Mouse (Mus musculus): ENCODE data around the gene Chchd5.

Chchd5 gene

DNA sequence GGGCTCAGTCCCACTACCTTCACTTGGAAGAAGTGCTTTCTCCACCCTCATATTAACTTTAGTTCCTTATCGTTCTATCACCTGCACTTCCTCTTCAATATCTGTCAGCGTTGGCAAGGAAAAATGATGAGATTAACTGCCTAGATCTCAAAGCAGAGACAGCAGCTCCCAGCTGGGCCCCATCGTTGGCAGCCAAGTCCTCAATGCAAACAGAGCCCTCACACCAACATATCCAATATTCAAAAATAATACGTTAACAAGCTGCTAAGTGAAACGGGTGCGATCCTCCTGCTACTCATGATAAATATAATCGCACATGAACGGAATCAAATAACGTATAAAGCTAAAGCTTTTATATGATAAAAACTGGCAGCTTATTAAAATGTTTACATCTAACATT is 21.6 kb downstream of the Chchd5 start:
- WGBS, result 57% methylated on average over 9 of the region's 9 CpGs

DNA sequence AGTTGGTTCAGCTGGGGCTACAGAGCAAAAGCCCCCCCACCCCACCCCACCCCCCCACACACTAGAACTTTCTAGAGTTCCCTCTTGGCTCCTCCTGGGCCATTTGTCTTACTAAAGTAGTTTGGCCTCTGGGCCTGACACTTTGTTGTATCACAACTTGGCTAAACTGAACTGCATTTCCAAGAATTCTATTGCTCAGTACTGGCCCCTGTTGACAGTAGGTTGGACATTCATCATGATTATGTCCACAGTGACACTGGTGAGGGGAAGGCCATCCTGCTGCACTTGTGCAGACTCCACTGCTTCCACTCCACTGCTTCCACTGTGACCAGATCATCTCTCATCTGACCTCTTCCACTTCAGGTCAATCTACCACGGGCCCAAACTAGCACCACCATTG is 23.3 kb downstream of the Chchd5 start:
- 87% methylated on average over 1 of the region's 1 CpGs for WGBS

DNA sequence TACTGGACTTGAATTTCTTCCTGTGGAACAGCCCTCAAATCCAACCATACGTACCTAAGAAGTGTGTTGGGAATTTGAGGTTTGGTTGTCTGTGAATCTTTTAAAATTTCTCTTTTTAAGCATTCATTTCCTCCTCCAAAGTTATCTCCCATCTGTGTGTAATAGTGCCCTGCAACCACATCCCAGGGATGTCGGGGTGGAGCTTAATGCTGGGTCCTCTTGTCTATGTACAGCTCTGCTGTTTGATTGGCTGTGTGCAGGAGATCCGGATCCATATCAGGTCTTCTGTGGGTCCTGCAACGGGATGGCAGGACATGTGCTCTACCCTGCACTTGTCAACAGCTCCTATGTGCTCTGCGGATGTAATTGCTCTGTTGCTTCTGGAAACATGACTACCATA is 35.3 kb downstream of the Chchd5 start:
- 75% methylated on average over 5 of the region's 5 CpGs for WGBS

GRCm38 (mm10) chr2:129166466-129167463 is 37.3 kb downstream of the Chchd5 start:
- 62% methylated on average over 10 of the region's 10 CpGs for WGBS

GRCm38 (mm10) chr2:129173386-129173785 is 43.9 kb downstream of the Chchd5 start:
- WGBS, result 62% methylated on average over 10 of the region's 10 CpGs

DNA sequence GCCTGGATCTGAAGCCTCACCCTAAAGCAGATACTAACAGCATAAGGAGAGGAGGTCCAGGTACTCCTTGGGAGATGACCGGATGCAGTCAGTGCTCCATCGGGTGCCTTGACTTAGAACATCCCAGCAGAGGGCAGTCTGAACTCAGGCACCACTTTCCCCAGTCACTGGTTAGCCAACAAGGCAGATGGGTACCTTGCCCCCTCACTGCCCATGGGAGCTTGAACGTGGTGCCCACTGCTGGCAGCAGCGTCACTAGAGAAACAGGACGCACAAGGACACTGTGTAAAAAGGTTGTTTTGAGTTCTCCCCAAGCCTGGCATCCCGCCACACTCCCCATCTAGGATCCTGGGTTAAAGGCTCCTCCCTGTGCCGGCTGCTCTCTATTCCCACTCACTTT is 45.0 kb downstream of the Chchd5 start:
- WGBS, result 20% methylated on average over 7 of the region's 7 CpGs

DNA sequence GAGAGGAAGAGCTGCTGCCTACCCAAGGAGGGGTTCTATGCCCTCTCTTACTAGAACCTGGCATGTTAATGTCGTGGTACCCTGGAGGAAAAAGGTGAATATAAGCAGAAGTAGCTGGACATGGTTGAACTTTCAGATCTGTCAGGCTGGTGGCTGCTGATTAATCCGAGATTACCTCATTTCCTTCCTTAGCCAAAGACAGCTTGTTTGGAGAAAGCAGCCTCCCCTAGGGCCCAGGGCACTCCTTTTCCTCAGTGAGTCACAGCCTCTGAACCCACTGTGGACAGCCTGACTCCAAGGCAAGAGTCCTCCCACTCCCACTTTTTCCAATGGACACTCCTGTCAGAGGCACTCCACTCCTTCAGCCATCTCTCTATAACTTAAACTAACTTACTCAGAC is 46.1 kb downstream of the Chchd5 start:
- WGBS, result 69% methylated on average over 2 of the region's 2 CpGs

- WGBS, result 79% methylated on average over 12 of the region's 12 CpGs
Measured at GRCm38 (mm10) chr2:129176676-129177420, 47.3 kb downstream of the Chchd5 start.

DNA sequence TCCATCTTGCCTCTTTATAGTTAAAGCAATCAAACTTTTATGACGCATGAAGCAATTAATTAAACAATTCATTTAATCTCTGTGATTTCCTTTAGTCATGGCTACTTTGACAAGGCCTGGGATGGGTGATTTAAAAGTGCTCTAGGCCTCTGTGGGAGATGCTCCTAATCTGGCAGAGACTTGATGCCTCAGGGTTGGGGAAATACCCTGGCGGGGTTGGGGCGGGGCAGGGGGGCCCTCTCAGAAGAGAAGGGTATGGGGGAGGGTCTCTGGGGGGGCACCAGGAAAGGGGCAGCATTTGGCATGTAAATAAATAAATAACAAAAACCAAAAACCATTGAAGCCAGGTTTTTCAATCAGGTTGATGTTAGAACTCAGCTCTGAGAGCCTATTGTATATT is 48.2 kb downstream of the Chchd5 start:
- 94% methylated on average over 3 of the region's 3 CpGs for WGBS

DNA sequence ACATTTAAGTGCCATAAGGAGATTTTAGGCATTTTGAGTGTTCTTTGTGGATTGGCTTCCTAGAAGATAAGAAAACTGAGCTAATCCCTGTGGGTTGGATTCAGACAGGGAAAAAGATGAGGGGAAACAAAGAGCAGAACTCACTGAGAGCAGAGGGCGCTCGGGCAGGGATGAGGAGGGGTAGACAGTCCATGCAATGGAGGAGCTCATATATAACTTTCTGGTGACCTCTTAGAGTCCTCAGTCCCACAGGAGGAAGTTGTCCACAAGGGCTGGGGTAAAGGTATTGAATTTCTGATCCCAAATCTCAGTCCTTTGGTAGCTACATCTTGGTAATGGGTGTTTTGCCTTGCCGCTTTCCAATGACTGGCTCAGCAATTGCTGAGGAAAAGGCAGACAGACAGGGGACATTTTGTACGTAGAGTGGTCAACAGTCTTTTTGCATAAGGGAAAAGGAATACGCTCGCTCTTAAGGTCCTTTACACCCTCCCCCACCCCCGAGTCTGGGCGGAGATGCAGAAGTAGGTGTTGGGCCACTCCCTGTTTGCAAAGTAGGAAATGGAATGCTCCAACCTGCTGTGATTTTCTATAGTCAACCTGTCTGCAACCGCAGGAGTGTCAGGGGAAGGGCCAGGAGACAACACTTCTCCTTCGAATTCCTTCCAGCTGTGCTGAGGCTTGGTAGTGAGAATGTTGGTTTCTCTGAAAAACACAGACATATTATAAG is 48.8 kb downstream of the Chchd5 start:
- 81% methylated on average over 10 of the region's 10 CpGs for whole genome bisulfite sequencing

GRCm38 (mm10) chr2:129179946-129180853 is 50.7 kb downstream of the Chchd5 start:
- 73% methylated on average over 8 of the region's 8 CpGs for WGBS

- WGBS, result 90% methylated on average over 5 of the region's 5 CpGs
Measured at GRCm38 (mm10) chr2:129181509-129181908, 52.0 kb downstream of the Chchd5 start.

- WGBS, result 95% methylated on average over 1 of the region's 1 CpGs
Measured at GRCm38 (mm10) chr2:129182412-129182811, 52.9 kb downstream of the Chchd5 start.

DNA sequence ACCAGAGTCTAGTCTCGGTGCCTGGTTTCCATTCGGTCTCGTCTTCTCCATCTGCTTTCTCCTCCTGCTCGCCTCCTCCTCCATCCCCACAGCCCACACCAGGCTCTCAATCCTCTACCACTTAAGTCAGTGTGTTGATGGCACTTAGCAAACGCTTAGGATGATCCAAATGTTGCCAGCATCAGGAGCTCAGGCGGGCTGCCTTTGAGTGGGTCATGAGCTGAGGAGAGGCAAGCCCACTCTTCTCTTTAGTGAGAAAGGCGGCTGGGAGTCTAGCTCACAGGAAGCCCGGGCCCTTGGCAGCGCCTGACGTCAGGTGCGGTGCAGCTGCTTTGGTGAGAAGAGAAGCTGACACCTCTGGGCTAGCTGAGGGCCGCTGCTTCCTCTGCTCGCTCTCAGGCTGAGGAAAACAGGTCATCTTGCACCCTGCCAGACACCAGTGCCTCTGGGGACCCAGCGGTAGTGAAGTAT is 54.1 kb downstream of the Chchd5 start:
- 48% methylated on average over 14 of the region's 14 CpGs for WGBS
